Mouse (Mus musculus): ENCODE results near the gene Mok. TPM values are rescaled to one million over a fixed set of nuclear protein-coding genes. Genes with fewer than 3 reads are reported as not detected.

Mok gene
- polyA plus RNA-seq (2012; ENCODE audit: insufficient read depth, low replicate concordance): 2.1 and 2.3 TPM in 2 replicates

GRCm38 (mm10) chr12:110840348-110841198 is at the start of gene Mok:
Mok (minus strand) TSS chr12:110840939.
- Histone ChIP-seq H3K36me3 (replicated peaks; ENCODE audit: low read length) (no peaks in the 10 kb centered on the region), H3K9me3 (no peaks in the 10 kb centered on the region), H3K4me3 (replicated peaks) (peak within 1 kb of the TSS; percentile 95), H3K27me3 (replicated peaks) (peaks cover 5% of the 10 kb centered on the region), H3K4me1 (peaks cover 65% of the 10 kb centered on the region)
- TF ChIP-seq GATA1 (IDR thresholded peaks at IDR 0.05; ENCODE audit: borderline replicate concordance, low read length) (no peak), FLI1 (IDR thresholded peaks at IDR 0.05; ENCODE audit: low read length) (no peak)

DNA sequence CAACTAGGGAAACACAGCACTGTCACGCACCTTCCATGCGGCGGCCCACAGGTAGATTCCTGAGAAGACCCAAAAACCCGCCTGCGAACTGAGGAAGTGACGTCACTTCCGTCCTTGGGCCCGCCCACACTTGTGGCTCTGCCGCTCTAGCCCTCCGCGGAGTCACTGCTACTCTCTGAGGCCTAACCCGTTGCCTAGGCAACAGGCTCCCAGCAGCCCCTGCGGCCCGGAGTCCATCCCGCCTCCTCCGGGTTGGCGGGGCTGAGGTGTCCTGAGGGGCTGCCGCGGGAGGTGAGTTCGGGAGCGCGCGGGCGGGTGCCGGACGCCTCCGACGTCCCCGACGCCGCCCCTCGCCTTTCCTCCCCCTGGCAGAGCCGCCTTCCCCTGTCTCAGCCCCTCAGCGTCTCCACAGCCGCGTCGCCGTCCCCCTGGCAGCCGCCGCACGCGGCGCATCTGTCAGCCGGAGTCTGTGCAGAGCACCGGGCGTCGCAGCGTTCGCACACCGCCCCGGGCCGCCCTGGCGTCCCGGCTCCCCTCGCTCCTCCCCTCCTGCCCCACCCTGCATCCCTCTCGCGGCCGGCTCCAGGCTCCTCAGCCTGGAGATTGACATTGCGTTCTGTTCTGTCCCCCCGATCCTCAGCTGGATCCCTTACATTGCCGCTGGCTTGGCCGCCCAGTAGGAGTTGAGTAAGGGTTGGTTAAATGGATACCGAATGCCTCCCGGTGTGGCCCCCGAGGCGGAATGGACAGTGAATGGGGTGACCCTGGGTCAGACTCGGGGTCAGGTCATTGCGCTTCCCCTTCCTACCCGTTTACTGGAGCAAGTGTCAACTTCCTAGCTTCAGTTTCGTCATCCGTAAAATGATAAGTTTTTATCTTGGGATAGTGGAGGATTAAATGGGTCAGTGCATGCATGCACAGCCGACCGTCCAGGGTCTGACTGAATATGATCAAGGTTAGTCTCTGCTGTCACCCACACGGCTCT is 48.6 kb upstream of the Mok start, which contains the start of the genes Cinp and Tecpr2:
Gene Cinp (minus strand): TSS at position 110 of the 985 bp plus-strand sequence.
Gene Tecpr2 (plus strand): TSS at position 229 of the 985 bp plus-strand sequence.
- TF ChIP-seq GATA1 (IDR thresholded peaks at IDR 0.05; ENCODE audit: borderline replicate concordance, low read length) (no peak), FLI1 (IDR thresholded peaks at IDR 0.05; ENCODE audit: low read length) (peak; percentile 60; the same call in 1 of the 2 replicates)
- H3K4me3 ChIP-seq (replicated peaks): peak within 1 kb of the TSS; percentile 100
- no peaks in the 10 kb centered on the region for H3K27me3 ChIP-seq (replicated peaks)
- no peaks in the 10 kb centered on the region for H3K9me3 ChIP-seq
- peaks cover 81% of the 10 kb centered on the region for H3K4me1 ChIP-seq
- H3K36me3 ChIP-seq (replicated peaks; ENCODE audit: low read length): peaks cover 55% of the 10 kb centered on the region

- peak overlapping the region; percentile 100 for H3K4me3 ChIP-seq (replicated peaks)
- TF ChIP-seq FLI1 (IDR thresholded peaks at IDR 0.05; ENCODE audit: low read length): no peak
- H3K27me3 ChIP-seq (replicated peaks): no peaks in the 10 kb centered on the region
- H3K36me3 ChIP-seq (replicated peaks; ENCODE audit: low read length): peaks cover 55% of the 10 kb centered on the region
- no peaks in the 10 kb centered on the region for H3K9me3 ChIP-seq
- H3K4me1 ChIP-seq: peaks cover 81% of the 10 kb centered on the region
These were observed 47.9 kb upstream of the Mok start for GRCm38 (mm10) chr12:110888606-110889005.

DNA sequence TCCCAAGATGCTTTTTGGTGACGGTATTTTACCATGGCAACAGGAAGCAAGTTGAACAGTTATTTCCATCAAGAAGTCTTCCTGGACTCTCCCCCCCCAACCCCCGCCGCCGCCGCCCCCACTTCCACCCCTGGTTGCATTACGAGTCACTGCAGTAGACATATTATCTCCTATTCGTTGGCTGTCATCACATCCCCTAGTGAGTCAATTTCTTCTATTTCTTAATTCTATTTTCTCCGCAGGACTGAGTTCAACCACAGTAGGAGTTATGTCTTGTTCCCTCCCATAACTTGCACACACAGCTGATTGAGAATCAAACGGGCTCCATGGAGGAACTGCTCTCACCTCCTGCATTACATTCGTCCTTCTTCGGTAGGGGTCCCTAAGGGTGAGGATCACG is 47.4 kb upstream of the Mok start:
- H3K36me3 ChIP-seq (replicated peaks; ENCODE audit: low read length): peaks cover 55% of the 10 kb centered on the region
- peaks cover 77% of the 10 kb centered on the region for H3K4me1 ChIP-seq
- H3K9me3 ChIP-seq: no peaks in the 10 kb centered on the region
- TF ChIP-seq FLI1 (IDR thresholded peaks at IDR 0.05; ENCODE audit: low read length) (no peak), GATA1 (IDR thresholded peaks at IDR 0.05; ENCODE audit: borderline replicate concordance, low read length) (no peak)
- peak overlapping the region; percentile 100 for H3K4me3 ChIP-seq (replicated peaks)
- H3K27me3 ChIP-seq (replicated peaks): no peaks in the 10 kb centered on the region

GRCm38 (mm10) chr12:110885251-110885650 is 44.5 kb upstream of the Mok start:
- H3K36me3 ChIP-seq (replicated peaks; ENCODE audit: low read length): peaks cover 63% of the 10 kb centered on the region
- H3K9me3 ChIP-seq: no peaks in the 10 kb centered on the region
- no peaks in the 10 kb centered on the region for H3K27me3 ChIP-seq (replicated peaks)
- peaks cover 48% of the 10 kb centered on the region for H3K4me1 ChIP-seq
- no peak overlapping the region for H3K4me3 ChIP-seq (replicated peaks)
- TF ChIP-seq GATA1 (IDR thresholded peaks at IDR 0.05; ENCODE audit: borderline replicate concordance, low read length): no peak
- no peak for TF ChIP-seq FLI1 (IDR thresholded peaks at IDR 0.05; ENCODE audit: low read length)

GRCm38 (mm10) chr12:110882291-110882690 is 41.6 kb upstream of the Mok start:
- Histone ChIP-seq H3K9me3 (no peaks in the 10 kb centered on the region), H3K4me3 (replicated peaks) (no peak overlapping the region), H3K4me1 (peaks cover 36% of the 10 kb centered on the region), H3K27me3 (replicated peaks) (no peaks in the 10 kb centered on the region), H3K36me3 (replicated peaks; ENCODE audit: low read length) (peaks cover 85% of the 10 kb centered on the region)
- TF ChIP-seq FLI1 (IDR thresholded peaks at IDR 0.05; ENCODE audit: low read length): no peak
- TF ChIP-seq GATA1 (IDR thresholded peaks at IDR 0.05; ENCODE audit: borderline replicate concordance, low read length): no peak

- Histone ChIP-seq H3K4me3 (replicated peaks) (no peak overlapping the region), H3K36me3 (replicated peaks; ENCODE audit: low read length) (peaks cover 94% of the 10 kb centered on the region), H3K4me1 (peaks cover 27% of the 10 kb centered on the region), H3K9me3 (no peaks in the 10 kb centered on the region), H3K27me3 (replicated peaks) (no peaks in the 10 kb centered on the region)
- TF ChIP-seq GATA1 (IDR thresholded peaks at IDR 0.05; ENCODE audit: borderline replicate concordance, low read length) (no peak), FLI1 (IDR thresholded peaks at IDR 0.05; ENCODE audit: low read length) (no peak)
These were observed 34.6 kb upstream of the Mok start for GRCm38 (mm10) chr12:110875351-110875750.

DNA sequence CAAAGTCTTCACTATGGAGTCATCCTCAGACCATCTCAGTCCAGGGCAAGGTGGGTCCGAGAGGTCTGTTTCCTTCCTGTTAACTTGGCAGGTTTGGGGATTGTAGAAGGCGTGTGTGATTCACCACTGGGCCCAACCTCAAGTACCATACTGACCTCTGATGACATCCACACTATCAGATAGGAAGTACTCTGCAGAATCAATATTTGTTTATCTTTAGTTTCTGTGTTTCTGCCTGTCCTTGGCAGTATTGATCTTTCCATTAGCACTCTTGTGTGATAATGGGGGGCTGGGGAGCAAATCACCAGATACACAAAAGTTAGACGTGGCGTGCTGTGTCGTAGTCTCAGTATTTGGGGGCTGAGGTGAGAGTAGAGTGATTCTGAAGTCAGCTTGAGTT is 30.5 kb upstream of the Mok start:
- Histone ChIP-seq H3K36me3 (replicated peaks; ENCODE audit: low read length) (peaks cover 97% of the 10 kb centered on the region), H3K4me3 (replicated peaks) (no peak overlapping the region), H3K9me3 (no peaks in the 10 kb centered on the region), H3K4me1 (peaks cover 36% of the 10 kb centered on the region), H3K27me3 (replicated peaks) (no peaks in the 10 kb centered on the region)
- TF ChIP-seq FLI1 (IDR thresholded peaks at IDR 0.05; ENCODE audit: low read length) (no peak), GATA1 (IDR thresholded peaks at IDR 0.05; ENCODE audit: borderline replicate concordance, low read length) (no peak)

DNA sequence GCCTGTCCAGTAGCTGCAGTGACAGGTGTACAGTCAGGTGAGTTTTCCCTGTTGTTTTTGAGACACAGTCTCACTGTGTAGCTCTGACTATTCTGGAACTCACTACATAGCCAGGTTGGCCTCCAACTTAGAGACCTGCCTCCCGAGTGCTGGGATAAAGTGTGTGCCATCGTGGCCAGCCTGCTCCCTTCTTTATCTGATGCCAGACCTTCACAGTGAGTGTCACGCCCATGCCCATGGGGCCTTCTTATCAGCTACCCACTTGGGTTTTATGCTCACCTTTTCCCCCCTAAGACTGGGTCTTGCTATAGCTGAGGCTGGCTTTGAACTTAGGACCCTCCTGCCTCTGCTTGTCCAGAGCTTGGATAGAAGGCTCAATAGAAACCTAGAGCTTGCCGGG is 29.4 kb upstream of the Mok start:
- Histone ChIP-seq H3K4me1 (peaks cover 34% of the 10 kb centered on the region), H3K4me3 (replicated peaks) (no peak overlapping the region), H3K9me3 (no peaks in the 10 kb centered on the region), H3K27me3 (replicated peaks) (no peaks in the 10 kb centered on the region), H3K36me3 (replicated peaks; ENCODE audit: low read length) (peaks cover 96% of the 10 kb centered on the region)
- TF ChIP-seq FLI1 (IDR thresholded peaks at IDR 0.05; ENCODE audit: low read length): no peak
- no peak for TF ChIP-seq GATA1 (IDR thresholded peaks at IDR 0.05; ENCODE audit: borderline replicate concordance, low read length)

Data from megakaryocyte, embryonic 14.5 days (primary cell).